Mouse (Mus musculus) ES-Bruce4 (cell line): Measurements from ENCODE around the gene Whrn. TPM values are rescaled to one million over a fixed set of nuclear protein-coding genes. Genes with fewer than 3 reads are reported as not detected.

Experiments
- H3K27ac ChIP-seq: 2 replicates; pipeline ENCODE4 v1.5.1; 2012; ENCODE audit warnings: low read length, inconsistent platforms; ENCODE audit not compliant: insufficient read depth
- H3K27me3 ChIP-seq: 2 replicates; pipeline ENCODE4 v1.6.1; 2012; ENCODE audit warnings: mild to moderate bottlenecking, low read length, inconsistent platforms; ENCODE audit not compliant: control insufficient read depth, poor library complexity, insufficient read depth, severe bottlenecking
- H3K36me3 ChIP-seq: 2 replicates; pipeline ENCODE4 v1.6.1; 2012; ENCODE audit warnings: inconsistent platforms, mild to moderate bottlenecking, low read length, moderate library complexity; ENCODE audit not compliant: control insufficient read depth, poor library complexity, insufficient read depth, severe bottlenecking
- H3K4me1 ChIP-seq: one replicate; pipeline ENCODE4 v1.8.1; 2011; ENCODE audit warnings: low read length; ENCODE audit not compliant: control insufficient read depth, insufficient read depth
- H3K4me3 ChIP-seq: 2 replicates; pipeline ENCODE4 v1.5.1; 2011; ENCODE audit warnings: low read depth, mild to moderate bottlenecking, low read length
- H3K9ac ChIP-seq: 2 replicates; pipeline ENCODE4 v1.6.1; 2012; ENCODE audit warnings: low read depth, mild to moderate bottlenecking, inconsistent platforms; ENCODE audit not compliant: poor library complexity, severe bottlenecking
- H3K9me3 ChIP-seq: replicated peaks from 2 replicates; pipeline ENCODE4 v1.6.1; 2012; ENCODE audit warnings: mild to moderate bottlenecking, low read length, inconsistent platforms; ENCODE audit not compliant: control insufficient read depth, poor library complexity, insufficient read depth, severe bottlenecking
- CTCF ChIP-seq: IDR thresholded peaks from one replicate; pipeline ENCODE4 v1.8.1; 2011; ENCODE audit warnings: low read depth, low read length
- EP300 ChIP-seq: IDR thresholded peaks from 2 replicates; pipeline ENCODE4 v1.6.1; 2011; ENCODE audit warnings: low read depth, low read length; ENCODE audit not compliant: insufficient read depth
- POLR2A ChIP-seq: IDR thresholded peaks from one replicate; pipeline ENCODE4 v1.8.1; 2011; ENCODE audit warnings: low read length; ENCODE audit not compliant: insufficient read depth
- polyA plus RNA-seq: library from polyadenylated mRNA; stranded (reverse); fragments of >200 nt; gene quantifications from 2 replicates; pipeline ENCODE4 v1.2.4, GENCODE M21; 2011; ENCODE audit warnings: low read depth; ENCODE audit not compliant: missing spikeins, insufficient read depth, insufficient read length

Whrn gene
- polyA plus RNA-seq, 1 experiment = 33.5 TPM

DNA sequence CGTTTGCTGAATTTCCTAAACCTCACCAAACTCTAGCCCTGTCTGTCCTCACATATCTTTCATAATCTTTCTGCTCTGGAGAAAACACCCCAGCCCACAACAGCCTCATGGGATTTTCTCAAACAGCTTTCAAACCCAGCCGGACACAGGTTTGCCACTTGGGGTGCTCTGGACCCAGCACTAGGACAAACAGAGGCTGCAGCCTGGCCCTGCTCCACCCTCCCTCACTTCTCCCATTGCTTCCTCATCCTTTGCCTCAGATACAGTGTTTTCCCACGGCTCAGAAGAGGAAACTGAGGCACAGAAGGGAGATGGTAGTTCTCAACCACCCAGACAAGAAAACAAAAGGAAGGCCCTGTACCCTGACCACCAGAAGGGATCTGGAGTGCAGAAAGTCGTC lies 90.1 kb downstream of the Whrn start:
- Histone ChIP-seq H3K9me3 (no peaks in the 10 kb centered on the region), H3K27ac (no peak overlapping the region), H3K4me3 (no peak overlapping the region), H3K36me3 (no peaks in the 10 kb centered on the region), H3K9ac (no peak overlapping the region), H3K27me3 (no peaks in the 10 kb centered on the region), H3K4me1 (no peaks in the 10 kb centered on the region)
- TF ChIP-seq EP300 (no peak), POLR2A (no peak), CTCF (no peak)

DNA sequence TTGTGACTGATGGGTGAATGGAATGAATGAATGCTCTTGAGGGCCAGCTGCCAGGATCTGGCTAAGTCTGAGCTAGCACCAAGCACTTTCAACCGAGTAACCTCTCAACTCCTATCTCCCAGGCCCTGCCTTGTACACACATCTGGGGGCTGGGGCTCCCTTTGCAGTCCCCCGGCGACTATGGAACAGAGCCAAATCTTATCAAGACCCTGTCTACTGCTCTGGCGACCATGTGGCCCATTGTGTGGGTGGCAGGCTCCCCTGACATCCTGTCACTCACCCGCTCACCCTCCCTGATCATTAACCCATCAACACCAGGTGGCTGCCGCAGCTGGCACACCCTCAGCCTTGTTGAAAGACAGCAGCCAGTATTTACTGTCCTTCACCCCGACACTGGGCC lies 90.7 kb downstream of the Whrn start:
- TF ChIP-seq POLR2A = no peak
- TF ChIP-seq CTCF = no peak
- TF ChIP-seq EP300 = no peak
- no peaks in the 10 kb centered on the region for H3K9me3 ChIP-seq
- no peak overlapping the region for H3K27ac ChIP-seq
- no peaks in the 10 kb centered on the region for H3K27me3 ChIP-seq
- no peaks in the 10 kb centered on the region for H3K4me1 ChIP-seq
- H3K4me3 ChIP-seq = no peak overlapping the region
- no peak overlapping the region for H3K9ac ChIP-seq
- H3K36me3 ChIP-seq = no peaks in the 10 kb centered on the region

DNA sequence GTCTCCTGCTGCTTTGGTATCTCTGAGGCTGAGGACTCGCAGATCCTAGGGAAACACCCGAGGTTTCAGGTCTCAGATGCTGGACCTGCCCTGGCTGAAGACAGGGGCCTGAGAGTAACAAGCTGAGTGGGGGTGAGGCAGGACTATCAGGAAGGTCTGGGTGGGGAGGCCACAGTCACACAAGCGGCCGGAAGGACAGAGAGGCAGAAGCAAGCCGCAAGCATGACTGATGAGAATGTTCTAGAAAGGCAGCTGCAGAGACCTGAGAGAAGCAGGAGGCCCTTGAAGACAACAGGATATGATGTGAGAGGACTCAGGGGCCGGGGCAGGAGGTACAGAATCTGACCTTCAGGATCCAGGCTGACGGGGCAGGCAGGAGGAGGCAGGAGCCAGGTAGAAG lies 91.6 kb downstream of the Whrn start:
- H3K27ac ChIP-seq = no peak overlapping the region
- H3K4me1 ChIP-seq = no peaks in the 10 kb centered on the region
- no peaks in the 10 kb centered on the region for H3K36me3 ChIP-seq
- no peak overlapping the region for H3K9ac ChIP-seq
- H3K27me3 ChIP-seq = no peaks in the 10 kb centered on the region
- TF ChIP-seq CTCF (no peak), POLR2A (no peak), EP300 (no peak)
- no peak overlapping the region for H3K4me3 ChIP-seq
- no peaks in the 10 kb centered on the region for H3K9me3 ChIP-seq

DNA sequence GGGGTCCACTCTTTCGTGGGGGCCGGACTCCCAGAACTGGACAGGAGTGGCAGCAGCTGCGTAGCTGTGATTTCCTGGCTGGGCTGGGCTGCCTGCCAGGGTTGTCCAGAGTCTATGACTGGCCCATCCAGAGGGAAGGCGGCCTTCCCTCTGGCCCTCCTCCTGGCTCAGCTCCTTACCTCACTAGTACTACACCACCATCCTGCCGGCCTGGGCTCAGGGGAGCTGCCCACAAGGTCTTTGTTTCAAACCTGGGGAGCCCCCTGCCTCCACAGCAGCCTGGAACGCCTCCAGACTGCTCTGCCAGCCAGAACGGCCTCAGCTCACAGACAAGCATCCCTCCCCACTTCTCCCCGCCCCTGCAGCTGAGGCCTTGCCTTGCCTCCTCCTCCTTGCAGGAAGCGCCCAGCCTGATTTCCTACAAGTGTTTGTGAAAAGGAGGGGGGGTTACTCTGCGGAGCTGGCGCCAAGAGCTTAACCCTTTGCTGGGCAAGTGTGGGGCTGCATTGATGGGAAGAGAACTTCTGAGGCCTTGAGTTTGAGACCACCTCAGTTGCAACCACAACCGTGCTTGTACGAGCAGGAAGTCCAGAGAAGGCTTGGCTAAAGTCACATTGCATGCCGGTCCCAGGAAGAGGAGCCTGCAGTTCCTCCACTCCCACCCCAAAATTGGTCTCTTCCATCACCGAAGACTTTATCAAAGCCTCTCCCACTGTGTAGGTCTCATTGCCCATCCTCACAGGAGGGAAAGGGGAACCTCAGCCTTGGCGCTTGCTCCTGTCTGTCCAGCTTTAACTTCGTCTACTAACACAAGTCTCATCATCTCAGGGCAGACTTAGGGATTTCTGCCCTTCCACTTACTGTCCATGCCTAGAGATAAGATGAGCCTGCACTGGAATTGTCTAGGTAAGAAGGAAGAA lies 92.5 kb downstream of the Whrn start, which contains the start of gene Akna:
Gene Akna, minus strand, starts transcription at position 315 of the 920 bp plus-strand sequence.
- no peak within 1 kb of the TSS for H3K9ac ChIP-seq
- no peaks in the 10 kb centered on the region for H3K27me3 ChIP-seq
- H3K9me3 ChIP-seq = no peaks in the 10 kb centered on the region
- H3K36me3 ChIP-seq = no peaks in the 10 kb centered on the region
- H3K4me3 ChIP-seq = no peak within 1 kb of the TSS
- H3K4me1 ChIP-seq = no peaks in the 10 kb centered on the region
- H3K27ac ChIP-seq = no peak within 1 kb of the TSS
- TF ChIP-seq EP300 = no peak
- no peak for TF ChIP-seq POLR2A
- TF ChIP-seq CTCF = no peak

DNA sequence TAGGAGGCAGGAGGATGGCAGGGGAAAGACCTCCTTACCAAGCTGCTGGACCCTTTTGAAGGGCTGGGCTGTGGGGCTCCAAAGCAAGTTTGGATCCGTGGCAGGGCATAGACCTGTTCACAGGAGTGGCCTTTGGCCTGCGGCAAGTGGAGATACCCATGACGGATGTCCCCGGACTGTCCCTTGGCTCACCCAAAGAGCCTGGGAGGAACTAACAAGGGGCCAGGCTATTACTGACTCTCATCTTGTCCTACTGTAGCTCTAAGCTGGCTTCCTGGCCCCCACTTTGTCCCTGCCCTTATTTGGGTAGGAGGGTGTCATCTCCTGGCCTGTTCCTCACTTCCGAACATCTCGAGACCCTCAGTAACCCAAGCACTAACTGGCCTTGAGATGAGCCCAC lies 93.2 kb downstream of the Whrn start:
- Histone ChIP-seq H3K4me1 (no peaks in the 10 kb centered on the region), H3K4me3 (no peak overlapping the region), H3K27ac (no peak overlapping the region), H3K9ac (no peak overlapping the region), H3K27me3 (no peaks in the 10 kb centered on the region), H3K9me3 (no peaks in the 10 kb centered on the region; the same call in 1 of the 2 replicates), H3K36me3 (no peaks in the 10 kb centered on the region)
- no peak for TF ChIP-seq POLR2A

DNA sequence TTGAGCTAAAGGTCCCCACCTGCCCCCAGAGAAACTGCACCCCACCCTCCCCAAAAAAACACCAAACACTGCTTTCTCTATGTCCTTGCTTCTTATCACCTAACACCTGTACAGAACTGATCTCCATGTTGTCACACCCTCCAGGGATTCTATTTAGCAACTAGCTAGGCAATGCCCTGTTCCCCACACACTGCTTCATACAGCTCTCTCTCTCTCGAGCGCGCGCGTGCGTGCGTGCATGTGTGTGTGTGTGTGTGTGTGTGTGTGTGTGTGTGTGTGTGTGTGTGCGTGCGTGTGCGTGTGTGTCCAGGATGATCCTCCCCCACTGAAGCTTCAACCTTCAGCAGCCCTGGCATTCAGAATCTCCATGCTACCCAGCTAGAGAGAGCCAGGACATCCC lies 93.7 kb downstream of the Whrn start:
- no peak for TF ChIP-seq POLR2A
- no peak for TF ChIP-seq EP300
- TF ChIP-seq CTCF = no peak
- Histone ChIP-seq H3K27me3 (no peaks in the 10 kb centered on the region), H3K4me3 (no peak overlapping the region), H3K36me3 (no peaks in the 10 kb centered on the region), H3K27ac (no peak overlapping the region), H3K9me3 (no peaks in the 10 kb centered on the region; the same call in 1 of the 2 replicates), H3K9ac (no peak overlapping the region), H3K4me1 (no peaks in the 10 kb centered on the region)
